Mouse (Mus musculus) G1E (cell line): ENCODE measurements around the gene Reck. TPM values are rescaled to one million over a fixed set of nuclear protein-coding genes. Genes with fewer than 3 reads are reported as not detected.

Experiments used
- ATAC-seq: 2 replicates; pipeline ENCODE4 v1.8.0; 2016; ENCODE audit warnings: mild to moderate bottlenecking; ENCODE audit not compliant: insufficient number of reproducible peaks, poor library complexity, low FRiP score, severe bottlenecking; ENCODE audit errors: extremely low read depth
- DNase-seq: peaks from one replicate; pipeline ENCODE4 v3.0.0; 2012; ENCODE audit warnings: low spot score
- H3K27me3 ChIP-seq: 2 replicates; pipeline ENCODE4 v1.6.1; 2012; ENCODE audit warnings: mild to moderate bottlenecking, low read length, inconsistent platforms; ENCODE audit not compliant: insufficient read depth
- H3K36me3 ChIP-seq: replicated peaks from 2 replicates; pipeline ENCODE3; 2012; ENCODE audit warnings: mild to moderate bottlenecking, inconsistent platforms
- H3K4me1 ChIP-seq: 2 replicates; pipeline ENCODE4 v1.6.1; 2012; ENCODE audit warnings: low read depth, low read length, inconsistent platforms, mixed read lengths; ENCODE audit not compliant: insufficient read depth
- H3K4me3 ChIP-seq: 2 replicates; pipeline ENCODE4 v1.5.1; 2012; ENCODE audit warnings: low read depth, mild to moderate bottlenecking, inconsistent platforms, low read length, moderate library complexity, mixed read lengths
- H3K9me3 ChIP-seq: replicated peaks from 2 replicates; pipeline ENCODE4 v1.6.1; 2012; ENCODE audit warnings: inconsistent platforms
- CTCF ChIP-seq: IDR thresholded peaks from 2 replicates; pipeline ENCODE4 v1.5.1; 2012; ENCODE audit warnings: low read depth, low read length, inconsistent platforms, mixed read lengths
- GATA1 ChIP-seq: IDR thresholded peaks from 2 replicates; pipeline ENCODE4 v1.6.1; 2012; ENCODE audit warnings: borderline replicate concordance, low read length, inconsistent platforms, mixed read lengths
- GATA2 ChIP-seq: IDR thresholded peaks from 2 replicates; pipeline ENCODE4 v1.6.1; 2012; ENCODE audit warnings: low read depth, low read length, inconsistent platforms, borderline replicate concordance
- POLR2AphosphoS5 ChIP-seq: IDR thresholded peaks from 2 replicates; pipeline ENCODE4 v1.6.1; 2012; ENCODE audit warnings: low read depth, low read length, inconsistent platforms; ENCODE audit not compliant: insufficient replicate concordance
- TAL1 ChIP-seq: conservative IDR thresholded peaks from 2 replicates; pipeline ENCODE4 v1.6.1; 2012; ENCODE audit warnings: low read depth, low read length, inconsistent platforms, mixed read lengths
- polyA plus RNA-seq: library from polyadenylated mRNA; stranded (reverse); fragments of >175 nt; gene quantifications from 2 replicates; pipeline ENCODE4 v1.2.3, GENCODE M21; 2012
- total RNA-seq, 2 experiments: library from RNA; stranded (forward) in 1 of 2; stranded (reverse) in 1 of 2; fragments of 200-1000 nt in 1 of 2; fragments of >200 nt in 1 of 2; fragmentation: Nextera tagmentation in 1 of 2; gene quantifications; 2 replicates each; pipeline ENCODE4 v1.2.3; 2014 to 2017

Reck gene
- total RNA-seq (2014; fragmentation: Nextera tagmentation) (not detected in 2 replicates), total RNA-seq (2017) (0.06 and 0.71 TPM in 2 replicates), polyA plus RNA-seq (0.02 TPM in 1 of 2 replicates, not detected in the other)

DNA sequence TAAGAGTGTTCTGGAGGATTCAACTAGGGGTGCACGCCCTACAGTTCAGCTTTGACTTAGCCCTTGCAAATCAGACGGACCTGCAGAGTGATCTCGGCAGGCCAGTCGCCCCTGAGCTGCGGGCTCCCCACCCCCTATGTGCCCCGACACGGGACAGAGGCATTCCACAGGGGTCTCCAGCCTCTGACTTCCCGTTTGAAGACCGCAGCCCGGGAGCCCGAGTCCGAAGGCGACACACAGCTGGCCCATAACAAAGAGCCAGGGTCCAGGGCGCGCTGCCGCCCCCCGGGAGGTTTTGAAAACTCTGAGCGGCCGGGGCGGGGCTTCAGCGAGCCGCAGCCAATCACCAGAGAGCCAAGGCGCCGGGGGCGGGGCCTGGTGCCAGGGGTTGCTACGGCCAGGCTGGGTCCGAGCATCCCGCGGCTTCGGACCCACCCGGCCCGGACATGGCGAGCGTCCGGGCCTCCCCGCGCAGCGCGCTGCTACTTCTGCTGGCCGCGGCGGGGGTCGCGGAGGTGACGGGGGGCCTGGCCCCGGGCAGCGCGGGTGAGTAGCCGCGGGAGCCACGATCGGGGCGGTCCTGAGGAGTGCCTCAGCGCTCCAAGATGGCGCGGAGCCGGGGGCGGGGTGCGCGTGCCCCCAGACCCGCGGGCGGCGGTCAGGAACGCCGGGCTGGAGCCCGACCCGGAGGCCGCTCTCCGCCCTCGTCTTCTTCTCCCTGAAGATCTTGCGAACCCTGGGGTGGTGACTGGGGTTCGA, at the start of gene Reck:
TSS of gene Reck (plus strand) at position 371 of the 759 bp plus-strand sequence.
- Histone ChIP-seq H3K36me3 (no peaks in the 10 kb centered on the region), H3K27me3 (peaks cover 33% of the 10 kb centered on the region), H3K4me3 (peak within 1 kb of the TSS; percentile 68), H3K4me1 (peaks cover 9% of the 10 kb centered on the region; the same call in 1 of the 2 replicates), H3K9me3 (peaks cover 2% of the 10 kb centered on the region; the same call in 1 of the 2 replicates)
- no peak for TF ChIP-seq POLR2AphosphoS5
- TF ChIP-seq GATA1, result no peak
- no peak for TF ChIP-seq TAL1
- TF ChIP-seq GATA2, result no peak
- no peak for TF ChIP-seq CTCF
- DNase-seq (peak; percentile 29), ATAC-seq (no peak)

DNA sequence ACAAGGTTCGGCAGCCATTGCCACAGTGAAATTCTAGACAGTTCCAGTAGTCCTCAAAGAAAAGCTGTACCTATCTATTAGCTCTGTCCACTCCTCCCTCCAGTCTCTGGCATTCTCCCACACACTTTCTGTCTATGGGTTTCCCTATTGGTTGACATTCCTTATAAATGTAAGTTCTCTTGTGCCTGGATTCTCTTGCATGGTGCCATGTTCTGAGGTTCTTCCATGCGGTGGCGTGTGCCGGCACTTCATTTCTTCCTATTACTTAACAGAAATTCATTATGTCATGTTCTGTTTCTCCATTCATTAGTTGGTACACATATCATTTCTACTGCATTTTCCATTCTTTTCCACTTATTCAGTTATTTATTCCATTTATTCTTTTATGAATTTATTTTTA, 46.5 kb upstream of the Reck start:
- Histone ChIP-seq H3K36me3 (no peaks in the 10 kb centered on the region), H3K27me3 (no peaks in the 10 kb centered on the region), H3K4me3 (no peak overlapping the region), H3K4me1 (no peaks in the 10 kb centered on the region), H3K9me3 (no peaks in the 10 kb centered on the region)
- no peak for DNase-seq
- TF ChIP-seq GATA2, result no peak
- TF ChIP-seq POLR2AphosphoS5, result no peak
- TF ChIP-seq TAL1, result no peak
- no peak for TF ChIP-seq CTCF
- TF ChIP-seq GATA1, result no peak
- ATAC-seq, result no peak

DNA sequence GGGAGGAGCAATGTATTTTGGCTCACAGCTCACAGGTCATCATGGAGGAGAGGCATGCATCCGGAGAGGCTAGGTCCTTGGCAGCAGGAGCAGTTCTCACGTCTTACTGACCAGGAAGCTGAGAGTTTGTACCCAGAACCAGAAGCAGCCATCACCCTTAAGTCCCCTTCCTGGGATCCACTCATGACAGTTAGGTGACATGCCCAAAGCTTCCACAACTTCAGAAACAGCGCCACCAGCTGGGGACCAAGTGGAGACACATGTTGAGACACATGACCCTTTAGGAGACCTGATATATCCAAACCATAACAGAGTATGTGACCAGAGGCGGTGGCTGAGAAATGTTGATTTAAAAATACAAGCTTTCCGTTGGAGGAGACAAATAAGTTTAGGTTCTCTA, 43.3 kb upstream of the Reck start:
- no peaks in the 10 kb centered on the region for H3K36me3 ChIP-seq
- no peak overlapping the region for H3K4me3 ChIP-seq
- H3K27me3 ChIP-seq, result no peaks in the 10 kb centered on the region
- no peak for DNase-seq
- no peak for ATAC-seq
- H3K9me3 ChIP-seq, result no peaks in the 10 kb centered on the region
- TF ChIP-seq POLR2AphosphoS5 (no peak), GATA2 (no peak), GATA1 (no peak), CTCF (no peak), TAL1 (no peak)
- no peaks in the 10 kb centered on the region for H3K4me1 ChIP-seq

DNA sequence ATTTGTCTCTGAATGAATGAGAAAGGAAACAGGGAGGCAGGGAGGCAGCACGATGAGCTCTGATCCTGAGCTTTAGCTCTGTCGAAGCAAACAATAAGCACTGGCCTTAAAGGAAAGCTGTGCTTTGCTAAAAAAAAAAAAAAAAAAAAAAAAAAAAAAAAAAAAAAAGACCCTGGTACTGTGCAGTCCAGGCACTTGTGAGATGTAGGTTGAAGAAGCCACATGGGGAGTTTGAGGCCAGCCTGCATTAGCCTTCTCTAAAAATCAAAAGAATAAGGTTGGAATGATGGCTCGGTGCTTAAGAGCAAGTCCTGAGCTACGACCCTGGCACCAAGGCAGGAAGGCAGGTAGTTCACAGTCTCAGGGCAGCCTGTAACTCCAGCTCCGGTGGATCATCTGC, 41.6 kb upstream of the Reck start:
- H3K9me3 ChIP-seq, result no peaks in the 10 kb centered on the region
- no peak for DNase-seq
- H3K4me1 ChIP-seq, result no peaks in the 10 kb centered on the region
- no peaks in the 10 kb centered on the region; the same call in 1 of the 2 replicates for H3K27me3 ChIP-seq
- no peak overlapping the region for H3K4me3 ChIP-seq
- TF ChIP-seq GATA1, result no peak
- TF ChIP-seq CTCF, result no peak
- no peak for TF ChIP-seq TAL1
- TF ChIP-seq GATA2, result no peak
- TF ChIP-seq POLR2AphosphoS5, result no peak
- ATAC-seq, result no peak
- H3K36me3 ChIP-seq, result no peaks in the 10 kb centered on the region

DNA sequence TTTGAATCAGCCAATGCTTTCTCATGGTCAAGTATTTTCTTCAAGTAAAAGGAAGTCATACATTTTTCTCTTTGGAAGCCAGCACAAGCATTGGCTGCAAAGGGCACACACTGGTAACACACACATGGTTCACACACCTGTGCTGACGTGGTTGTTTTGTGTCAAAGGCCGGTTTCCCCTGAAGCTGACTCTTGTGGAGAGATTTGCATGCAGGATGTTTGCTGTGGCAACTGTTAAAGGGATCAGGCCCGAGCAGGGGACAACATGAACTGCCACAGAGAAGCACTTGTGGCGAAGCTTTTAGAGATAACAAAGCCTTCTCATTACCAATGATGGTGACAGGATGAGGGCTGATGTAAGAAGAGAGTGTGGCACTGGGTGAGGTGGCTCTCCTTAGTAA, 40.6 kb upstream of the Reck start:
- DNase-seq (no peak), ATAC-seq (no peak)
- Histone ChIP-seq H3K36me3 (no peaks in the 10 kb centered on the region), H3K4me3 (no peak overlapping the region), H3K4me1 (no peaks in the 10 kb centered on the region), H3K9me3 (no peaks in the 10 kb centered on the region), H3K27me3 (no peaks in the 10 kb centered on the region; the same call in none of the 2 replicates)
- TF ChIP-seq POLR2AphosphoS5 (no peak), CTCF (no peak), GATA2 (no peak), TAL1 (no peak), GATA1 (no peak)

DNA sequence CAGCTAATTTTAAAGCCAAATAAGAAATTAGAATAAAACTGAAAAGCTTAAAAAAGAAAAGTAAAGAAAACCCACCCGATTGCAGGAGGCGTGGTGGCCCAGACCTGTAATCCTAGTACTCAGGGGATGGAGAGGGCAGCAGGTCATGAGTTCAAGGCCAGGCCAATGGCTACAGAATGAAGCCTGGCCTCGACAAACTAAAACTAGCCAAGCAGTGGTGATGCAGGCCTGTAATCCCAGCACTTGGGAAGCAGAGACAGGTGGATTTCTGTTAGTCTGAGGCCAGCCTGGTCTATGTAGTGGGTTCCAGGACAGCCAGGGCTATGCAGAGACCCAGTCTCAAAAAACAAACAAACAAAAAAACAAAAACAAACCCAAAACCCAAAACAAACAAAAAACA, 37.0 kb upstream of the Reck start:
- TF ChIP-seq GATA1 (no peak), POLR2AphosphoS5 (no peak), CTCF (no peak), GATA2 (no peak), TAL1 (no peak)
- Histone ChIP-seq H3K36me3 (no peaks in the 10 kb centered on the region), H3K4me3 (no peak overlapping the region), H3K9me3 (no peaks in the 10 kb centered on the region), H3K27me3 (peaks cover 2% of the 10 kb centered on the region), H3K4me1 (no peaks in the 10 kb centered on the region)
- DNase-seq (no peak), ATAC-seq (no peak)
